Comparison of ENCODE assay signal across 20 mouse cellular contexts in the genomic region with DNA sequence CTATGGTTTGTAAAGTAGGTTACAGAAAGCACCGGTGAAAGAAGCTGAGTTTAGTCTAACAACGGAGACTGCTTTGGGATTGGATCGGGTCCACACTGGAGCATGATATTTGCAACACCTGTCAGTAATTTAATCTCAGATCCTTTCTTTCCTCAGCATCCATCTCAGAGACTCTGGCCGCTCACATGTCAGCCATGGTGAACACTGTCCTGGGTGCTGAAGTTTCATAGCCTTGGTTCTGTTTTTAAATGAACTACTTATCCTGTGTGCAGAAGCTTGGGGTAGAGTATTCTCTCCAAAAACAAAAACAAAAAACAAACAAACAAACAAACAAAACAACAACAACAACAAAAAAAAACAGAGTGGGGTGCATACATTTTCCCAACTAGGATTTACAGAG.
DNase-seq lines count a peak whose midpoint lies in the region; ATAC-seq lines count a peak whose summit lies in the region.
"Had no signal": no experiment of that assay in that cellular context is flagged by ENCODE, and none has a peak within 500 bp of the region (broad histone marks: within the 10 kb centered on the region; RNA-seq: fewer than 3 reads in every experiment).

No protein-coding gene starts in this region.

- H3K4me1 ChIP-seq in limb, embryonic 11.5 days (ENCODE audit: control insufficient read depth, insufficient read depth, low read length), result no peaks in the 10 kb centered on the region
- H3K4me1 ChIP-seq: heart, embryonic 15.5 days; limb, embryonic 15.5 days had no signal

- 56% methylated on average over 4 of the region's 4 CpGs for WGBS in limb, embryonic 11.5 days

- H3K9ac ChIP-seq in limb, embryonic 11.5 days (ENCODE audit: low read length), result no peak overlapping the region
- H3K9ac ChIP-seq: heart, embryonic 15.5 days; limb, embryonic 15.5 days; midbrain, embryonic 12.5 days; neural tube, embryonic 13.5 days had no signal

- H3K4me2 ChIP-seq in limb, embryonic 11.5 days (ENCODE audit: low read depth, severe bottlenecking), result no peak overlapping the region
- H3K4me2 ChIP-seq: heart, embryonic 15.5 days; limb, embryonic 15.5 days; midbrain, embryonic 12.5 days; neural tube, embryonic 13.5 days had no signal

- no peak overlapping the region for H3K4me3 ChIP-seq in limb, embryonic 11.5 days (ENCODE audit: low read depth, low read length)
- H3K4me3 ChIP-seq: erythroblast, embryonic 14.5 days; heart, embryonic 15.5 days; limb, embryonic 15.5 days; midbrain, embryonic 12.5 days; neural tube, embryonic 13.5 days had no signal

- no peaks in the 10 kb centered on the region for H3K9me3 ChIP-seq in limb, embryonic 11.5 days (ENCODE audit: control insufficient read depth, low read length)
- H3K9me3 ChIP-seq: heart, embryonic 15.5 days; limb, embryonic 15.5 days; midbrain, embryonic 12.5 days; neural tube, embryonic 13.5 days had no signal

- no peaks in the 10 kb centered on the region for H3K36me3 ChIP-seq in limb, embryonic 11.5 days (ENCODE audit: control insufficient read depth, insufficient read depth, low read length)
- H3K36me3 ChIP-seq: heart, embryonic 15.5 days; limb, embryonic 15.5 days; midbrain, embryonic 12.5 days; neural tube, embryonic 13.5 days had no signal

- intact Hi-C loops in left cerebral cortex, postnatal 10 days (cut with DNase I), result no loop called here

- ATAC-seq in limb, embryonic 11.5 days (ENCODE audit: insufficient number of reproducible peaks, low FRiP score, low TSS enrichment, low read depth), result no peak
- no peak for ATAC-seq in erythroid progenitor cell, adult 5-6 weeks (replicated peaks; ENCODE audit: low FRiP score, poor library complexity, severe bottlenecking)
- ATAC-seq: forebrain, embryonic 14.5 days had no signal

- peak; percentile 17 for DNase-seq in kidney, postnatal 10 days
- DNase-seq in kidney, postnatal 25 days, result no peak
- DNase-seq in NIH3T3 (ENCODE audit: low read depth) (peak; percentile 71), liver (no peak)
- peak; percentile 14 for DNase-seq in embryo, embryonic 11.5 days (ENCODE audit: low read depth, low spot score)
- DNase-seq in limb, embryonic 11.5 days (ENCODE audit: low spot score), result peak; percentile 44
- DNase-seq in left cerebral cortex, postnatal 10 days (ENCODE audit: extremely low spot score in 1 of 2, low spot score in 2 of 2), result no peak
- DNase-seq: adrenal gland, postnatal 10 days; cerebellum, adult 9-11 months; gastrocnemius, postnatal 25 days; kidney, adult 8-10 months; lung, postnatal 36 days had no signal

- H3K27me3 ChIP-seq in limb, embryonic 11.5 days (ENCODE audit: control insufficient read depth, insufficient read depth, low read length), result no peaks in the 10 kb centered on the region
- H3K27me3 ChIP-seq: CH12.LX; heart, embryonic 15.5 days; limb, embryonic 15.5 days; neural tube, embryonic 13.5 days had no signal

- no peak overlapping the region for H3K27ac ChIP-seq in limb, embryonic 11.5 days (replicated peaks; ENCODE audit: low read depth, low read length)
- H3K27ac ChIP-seq: heart, embryonic 15.5 days; limb, embryonic 15.5 days; midbrain, embryonic 12.5 days; neural tube, embryonic 13.5 days had no signal

Comparison
In these comparisons a context has a peak if more than half of its experiments do, and no peak if none do; other contexts are left out.
1. DNase-seq: peak in kidney, postnatal 10 days (single experiment), NIH3T3 (single experiment), embryo, embryonic 11.5 days (single experiment) and limb, embryonic 11.5 days (single experiment); none in kidney, postnatal 25 days (0 of 2), left cerebral cortex, postnatal 10 days (0 of 2) and liver (single experiment).